Mouse (Mus musculus) embryo, embryonic 11 days (tissue): ENCODE results near the gene U2af2.
"Not testable (repeated sequence)": the region's sequence is repeated elsewhere in the genome, so short reads cannot be mapped to it uniquely, and the experiment has no call there.

ENCODE experiments used
- DNase-seq: peaks from one replicate; pipeline ENCODE4 v3.0.0-alpha.2; 2015

The U2af2 gene

DNA sequence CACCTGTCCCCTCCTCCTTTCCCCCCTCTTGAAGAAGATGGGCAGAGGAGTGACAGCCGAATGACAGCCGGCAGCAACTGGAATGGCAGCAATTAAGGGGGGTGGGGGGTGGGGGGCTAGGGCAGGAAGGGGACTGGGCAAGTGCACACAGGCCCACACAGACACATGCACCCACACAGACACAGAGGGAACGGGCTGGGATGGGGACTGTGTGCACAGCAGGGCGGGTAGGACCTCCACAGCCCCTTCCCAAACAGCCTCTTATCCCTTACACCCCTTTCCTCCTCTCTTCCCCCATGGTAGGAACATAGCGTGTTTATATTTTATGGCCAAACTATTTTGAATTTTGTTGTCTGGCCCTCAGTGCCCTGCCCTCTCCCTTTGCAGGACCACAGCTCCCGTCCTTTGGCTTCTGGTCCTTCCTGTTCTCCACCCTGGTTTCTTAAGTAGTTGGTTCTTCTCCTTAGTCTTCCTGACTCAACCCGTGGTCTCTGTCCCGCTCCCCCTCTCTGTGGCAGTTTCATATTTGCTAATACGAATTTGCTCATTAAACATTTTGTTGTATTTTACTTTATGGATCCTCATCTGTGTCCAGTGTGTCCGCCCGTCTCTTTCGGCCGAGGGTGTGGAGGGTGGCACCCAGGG lies 17.5 kb downstream of the U2af2 start:
- DNase-seq, result not testable (repeated sequence)

DNA sequence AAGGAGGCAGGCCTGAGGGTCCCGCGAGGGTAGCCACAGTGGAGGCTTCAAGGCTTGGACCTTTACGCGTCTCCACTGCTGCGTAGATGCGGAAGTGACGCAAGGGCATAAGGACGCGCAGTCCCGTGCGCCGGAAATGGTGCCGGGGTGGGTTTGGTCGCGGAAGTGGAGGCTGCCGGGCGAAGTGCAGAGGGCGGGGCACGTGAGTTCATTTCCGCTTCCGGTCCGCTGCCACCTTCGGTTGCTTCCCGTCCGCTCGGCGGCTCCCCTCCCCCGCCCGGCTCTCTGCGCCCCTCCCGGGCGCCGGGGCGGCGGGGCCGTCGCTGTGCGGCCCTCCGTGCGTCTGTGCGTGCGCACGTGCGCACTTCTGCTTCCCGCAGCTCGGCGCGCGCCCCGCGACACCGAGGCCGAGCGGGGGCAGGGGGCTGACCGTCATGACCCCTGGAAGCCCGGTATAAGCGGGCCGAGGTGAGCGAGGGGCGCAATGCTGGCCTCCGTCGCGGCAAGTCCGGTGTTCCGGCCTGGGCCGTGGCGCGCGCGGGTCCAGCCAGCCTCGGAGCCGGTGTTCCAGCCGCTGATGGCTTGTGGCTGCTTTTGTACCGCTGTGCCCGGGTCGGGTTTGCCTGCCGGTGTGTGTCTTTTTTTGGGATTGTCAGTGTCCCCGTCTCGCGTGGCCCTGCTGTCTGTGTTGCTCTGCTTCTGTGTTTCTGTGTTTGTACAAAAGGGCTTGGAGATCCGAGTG lies 18.2 kb downstream of the U2af2 start, which contains the start of gene Epn1:
Gene Epn1, plus strand, starts transcription at position 226 of the 742 bp plus-strand sequence.
- DNase-seq, result peak; percentile 99

DNA sequence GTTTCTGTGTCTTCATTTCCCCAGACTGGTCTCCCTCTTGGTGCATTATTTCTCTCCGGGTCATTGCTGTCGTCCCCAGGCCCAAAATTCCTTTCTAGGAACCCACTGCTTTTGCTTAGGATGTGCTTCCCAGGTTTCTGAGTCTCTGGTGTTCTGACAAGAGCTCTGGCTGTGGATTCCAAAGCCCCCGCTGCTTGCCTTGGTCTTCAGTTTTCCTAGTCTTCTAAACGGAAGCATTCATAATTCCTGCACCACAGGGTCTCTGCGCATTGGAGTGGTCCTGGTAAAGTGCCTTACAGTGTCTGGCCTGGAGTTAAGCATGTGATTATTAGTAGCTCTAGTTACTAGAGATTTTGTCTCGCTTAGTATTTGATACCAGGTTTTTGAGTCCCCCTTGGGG lies 18.9 kb downstream of the U2af2 start:
- DNase-seq, result peak; percentile 18

GRCm38 (mm10) chr7:5081241-5081640 lies 19.3 kb downstream of the U2af2 start:
- DNase-seq, result no peak

DNA sequence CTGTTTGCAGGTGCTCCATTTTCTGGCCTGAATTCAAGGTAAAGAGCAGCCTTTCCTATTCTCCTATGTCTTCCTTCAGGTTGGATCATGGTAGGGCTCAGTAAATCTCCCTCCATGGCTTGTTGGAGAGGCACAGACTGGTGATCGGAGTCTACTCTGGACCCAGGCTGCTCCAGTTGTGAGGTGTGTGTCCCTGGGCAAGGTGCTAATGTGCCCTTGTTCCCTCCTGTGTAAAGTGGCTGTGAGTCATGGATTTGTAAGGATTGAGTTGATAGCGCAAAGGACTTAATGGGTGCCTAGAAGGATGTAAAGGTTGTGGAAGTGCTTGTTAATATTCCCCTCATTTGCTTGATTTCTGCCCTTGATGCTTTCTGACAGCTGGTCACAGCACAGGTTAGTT lies 20.0 kb downstream of the U2af2 start:
- no peak for DNase-seq

DNA sequence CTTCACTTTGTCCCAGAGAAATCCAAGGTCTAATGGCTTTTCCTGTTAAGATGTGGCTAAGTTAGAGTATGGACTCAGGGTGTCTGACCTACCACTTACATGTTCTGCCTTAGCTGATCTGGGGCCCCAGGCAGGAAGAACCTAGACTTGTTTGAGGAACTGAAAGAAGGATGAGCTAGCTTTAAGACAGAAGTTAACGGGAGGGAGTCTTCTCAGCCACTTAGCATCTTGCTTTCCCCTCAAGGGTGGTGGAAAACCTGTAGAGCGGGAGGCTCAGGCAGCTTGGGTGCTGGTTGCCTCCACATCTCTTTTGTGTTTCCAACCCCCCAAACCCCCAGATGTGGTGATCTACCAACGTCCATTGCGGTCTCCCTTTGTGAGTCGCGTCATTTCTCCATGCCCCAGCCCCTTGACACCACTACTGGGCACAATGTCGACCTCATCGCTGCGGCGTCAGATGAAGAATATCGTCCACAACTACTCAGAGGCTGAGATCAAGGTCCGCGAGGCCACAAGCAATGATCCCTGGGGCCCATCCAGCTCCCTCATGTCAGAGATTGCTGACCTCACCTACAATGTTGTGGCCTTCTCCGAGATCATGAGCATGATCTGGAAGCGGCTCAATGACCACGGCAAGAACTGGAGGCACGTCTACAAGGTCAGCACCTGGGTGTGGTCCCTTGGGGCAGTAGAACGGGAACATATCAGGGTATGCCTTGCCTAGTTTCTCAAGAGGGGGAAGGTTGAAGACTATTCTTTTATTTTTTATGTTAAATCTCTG lies 21.6 kb downstream of the U2af2 start:
- no peak for DNase-seq

DNA sequence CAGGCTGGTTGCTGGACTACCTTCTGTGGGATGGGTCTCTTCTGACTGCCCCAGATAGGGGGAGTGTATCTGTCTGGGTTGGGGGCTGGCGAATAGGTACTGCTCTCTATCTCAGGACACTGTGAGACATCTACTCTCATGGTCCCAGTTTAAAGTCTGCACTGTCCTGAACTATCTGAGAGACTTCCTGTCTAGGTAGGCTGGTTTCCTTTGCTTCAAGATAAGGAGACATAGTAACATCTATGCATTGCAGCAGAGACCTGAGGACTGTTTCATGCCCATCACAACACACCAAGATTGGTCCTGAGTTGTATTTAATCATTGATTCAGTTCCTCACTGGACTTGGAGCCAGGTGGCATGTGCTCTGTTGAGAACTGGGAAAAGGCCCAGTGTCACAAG lies 23.6 kb downstream of the U2af2 start:
- no peak for DNase-seq

- DNase-seq, result no peak
Measured at GRCm38 (mm10) chr7:5086921-5087440, 25.0 kb downstream of the U2af2 start.

DNA sequence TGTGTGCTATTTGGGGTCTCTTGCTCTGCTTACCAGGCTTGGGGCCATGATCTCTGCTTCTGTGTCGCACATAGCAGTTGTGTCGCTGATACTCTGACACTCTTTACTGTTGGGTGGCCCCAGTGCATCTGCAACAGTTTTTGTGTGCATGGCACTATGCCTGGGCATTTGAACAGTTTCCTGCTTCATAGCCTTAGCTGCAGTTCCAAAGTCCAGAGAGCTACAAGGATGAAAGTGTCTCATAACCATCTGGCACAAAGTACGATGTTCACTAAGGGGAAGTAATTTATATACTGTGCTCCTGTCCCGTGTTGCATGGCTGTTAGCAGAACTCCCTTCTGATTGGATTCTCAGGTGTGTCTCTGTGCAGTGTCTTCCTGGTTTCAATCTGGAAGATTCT lies 25.9 kb downstream of the U2af2 start:
- no peak for DNase-seq

- DNase-seq, result no peak
Measured at GRCm38 (mm10) chr7:5089853-5090252, 27.9 kb downstream of the U2af2 start.

DNA sequence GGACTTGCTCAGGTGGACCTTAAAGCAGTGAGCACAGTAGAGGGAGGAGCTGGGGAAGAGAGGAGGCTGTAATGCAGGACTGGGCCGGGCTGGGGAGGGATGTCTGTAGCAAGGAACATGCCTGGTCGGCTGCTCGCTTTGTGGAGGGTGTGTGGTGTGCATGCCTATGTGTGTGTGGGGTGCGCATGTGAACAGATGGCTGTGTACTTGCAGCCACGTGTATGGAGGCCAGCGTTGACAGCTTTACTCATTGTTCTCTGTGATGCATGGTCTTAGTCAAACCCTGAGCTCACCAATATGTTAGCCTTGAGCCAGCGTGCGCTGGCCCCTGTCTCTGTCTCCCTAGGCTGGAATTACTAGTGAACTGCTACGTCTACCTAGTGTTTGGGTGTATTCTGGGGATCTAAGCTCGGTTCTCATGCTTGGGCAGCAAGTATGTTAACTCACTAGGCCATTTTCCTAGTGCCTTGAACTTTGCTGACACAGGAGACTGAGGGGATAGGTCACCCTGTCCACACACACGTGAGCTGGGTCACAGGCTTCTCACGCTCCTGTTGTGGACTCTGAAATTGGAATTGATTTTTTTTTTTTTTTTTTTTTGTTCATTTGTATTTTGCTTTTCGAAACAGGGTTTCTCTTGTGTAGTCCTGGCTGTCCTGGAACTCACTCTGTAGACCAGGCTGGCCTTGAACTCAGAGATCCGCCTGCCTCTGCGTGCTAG lies 29.2 kb downstream of the U2af2 start:
- no peak for DNase-seq

- DNase-seq, result no peak
Measured at GRCm38 (mm10) chr7:5092381-5092780, 30.4 kb downstream of the U2af2 start.

DNA sequence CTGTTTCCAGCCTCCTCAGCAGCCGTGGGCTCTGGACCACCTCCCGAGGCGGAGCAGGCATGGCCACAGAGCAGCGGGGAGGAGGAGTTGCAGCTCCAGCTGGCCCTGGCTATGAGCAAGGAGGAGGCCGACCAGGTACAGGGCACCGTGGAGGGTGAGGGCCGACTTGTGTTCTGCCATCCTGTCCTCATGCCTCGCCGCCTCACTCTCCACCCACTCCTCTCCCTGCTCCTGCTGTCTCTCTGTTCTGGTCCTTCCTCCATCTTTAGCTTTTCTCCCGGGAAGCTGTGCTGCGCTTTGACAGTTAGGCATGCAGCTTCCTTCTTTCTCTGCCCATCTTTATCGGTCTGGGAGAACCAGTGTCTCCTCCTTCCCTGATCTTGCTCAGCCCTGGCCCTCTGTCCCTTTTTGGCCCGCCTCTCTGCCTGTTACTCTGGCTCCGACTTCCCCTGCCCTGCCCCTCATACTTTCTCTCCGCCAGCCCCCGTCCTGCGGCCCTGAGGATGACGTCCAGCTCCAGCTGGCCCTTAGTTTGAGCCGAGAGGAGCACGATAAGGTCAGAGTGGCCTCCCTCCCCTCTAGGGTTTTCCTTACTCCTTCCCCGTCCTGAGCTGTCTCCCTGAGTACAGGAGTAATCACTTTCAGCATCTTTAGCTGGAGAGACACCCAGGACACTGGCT lies 31.0 kb downstream of the U2af2 start:
- no peak for DNase-seq

DNA sequence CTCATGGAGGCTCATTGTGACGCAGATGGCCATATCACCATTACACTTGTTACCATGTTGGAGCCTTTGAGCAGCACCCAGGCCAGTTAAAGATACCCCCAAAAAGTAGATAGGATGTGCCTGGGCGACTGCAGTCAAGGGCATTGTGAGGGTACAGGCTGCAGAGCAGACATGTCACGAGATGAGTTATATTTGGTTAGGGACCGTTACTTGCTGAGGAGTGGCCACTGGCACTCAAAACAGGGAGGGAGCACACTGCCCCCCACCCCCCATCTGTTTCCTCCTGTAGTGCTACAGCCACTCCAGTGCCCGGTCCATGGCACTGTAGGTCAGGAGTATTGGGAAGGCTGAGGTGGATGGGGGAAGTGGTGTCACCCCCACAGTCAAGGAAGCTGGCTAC lies 36.8 kb downstream of the U2af2 start:
- no peak for DNase-seq

DNA sequence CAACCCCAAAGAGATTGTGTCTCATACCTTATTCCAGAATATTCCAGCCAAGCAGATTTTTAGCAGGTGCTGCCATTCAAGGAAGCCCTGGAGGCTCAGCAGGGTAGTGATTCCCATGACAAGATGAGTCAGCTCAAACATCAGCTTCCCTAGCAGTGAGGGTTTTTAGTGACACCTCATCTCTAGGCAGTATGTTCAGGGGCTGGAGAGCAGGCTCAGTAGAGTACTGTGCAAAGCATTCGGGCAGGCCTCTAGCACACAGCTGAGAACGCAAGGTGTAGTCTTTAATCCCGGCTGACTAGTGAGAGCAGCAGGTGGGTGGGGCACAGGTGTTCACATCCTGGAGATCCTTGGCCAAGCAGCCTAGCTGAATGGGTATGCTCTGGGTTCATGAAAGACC lies 37.9 kb downstream of the U2af2 start:
- no peak for DNase-seq

GRCm38 (mm10) chr7:5101066-5101663 lies 39.2 kb downstream of the U2af2 start:
- DNase-seq, result no peak

- no peak for DNase-seq
Measured at GRCm38 (mm10) chr7:5102564-5102963, 40.6 kb downstream of the U2af2 start.

- DNase-seq, result no peak
Measured at GRCm38 (mm10) chr7:5108272-5108671, 46.3 kb downstream of the U2af2 start.

- DNase-seq, result no peak
Measured at GRCm38 (mm10) chr7:5109301-5109700, 47.4 kb downstream of the U2af2 start.

- no peak for DNase-seq
Measured at GRCm38 (mm10) chr7:5112701-5113100, 50.8 kb downstream of the U2af2 start.

- no peak for DNase-seq
Measured at GRCm38 (mm10) chr7:5116850-5117249, 54.9 kb downstream of the U2af2 start, which contains the start of gene Rfpl4. Gene Rfpl4, minus strand, starts transcription at chr7:5116950.

DNA sequence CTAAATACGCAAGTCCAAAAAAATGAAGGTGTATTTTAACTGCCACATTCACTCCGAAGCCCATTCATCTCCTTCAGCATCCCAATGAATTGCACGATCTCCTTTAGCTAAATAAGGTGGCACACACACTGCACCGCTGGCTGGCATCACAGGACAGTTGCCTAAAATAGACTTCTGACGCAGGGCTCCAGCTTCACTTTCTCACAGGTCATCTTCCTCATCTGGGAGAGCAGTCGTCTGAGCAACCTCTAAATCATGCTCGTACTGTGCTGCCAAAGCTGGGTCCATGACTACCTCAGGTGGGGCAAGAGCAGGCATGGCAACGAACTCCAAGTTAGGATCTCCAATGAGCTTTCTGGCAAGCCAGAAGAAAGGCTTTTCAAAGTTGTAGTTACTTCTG lies 63.1 kb downstream of the U2af2 start:
- DNase-seq, result no peak
